Mouse (Mus musculus) CH12.LX (cell line): ENCODE results near the gene Txn2. TPM values are rescaled to one million over a fixed set of nuclear protein-coding genes. Genes with fewer than 3 reads are reported as not detected.

Source experiments
- DNase-seq: peaks from one replicate; pipeline ENCODE4 v3.0.0-alpha.2; 2013; ENCODE audit errors: extremely low read depth
- H3K27ac ChIP-seq: 2 replicates; pipeline ENCODE4 v1.5.1; 2012; ENCODE audit warnings: low read depth, mild to moderate bottlenecking, control low read depth, moderate library complexity; ENCODE audit not compliant: insufficient read depth
- H3K27me3 ChIP-seq: replicated peaks from 2 replicates; pipeline ENCODE3; 2012; ENCODE audit warnings: inconsistent platforms
- H3K36me3 ChIP-seq, 2 experiments: replicated peaks in 1 of 2; 2 replicates each; pipeline versions ENCODE3 to v1.6.1; 2012; ENCODE audit warnings: inconsistent platforms in 1 of 2, low read length in 1 of 2, mild to moderate bottlenecking in 1 of 2, mixed read lengths in 1 of 2, moderate library complexity in 1 of 2; ENCODE audit not compliant: control insufficient read depth in 1 of 2, insufficient read depth in 1 of 2
- H3K4me1 ChIP-seq, 2 experiments: 2 replicates each; pipeline ENCODE4 v1.6.1; 2012; ENCODE audit warnings: inconsistent platforms in 1 of 2, moderate library complexity in 1 of 2; ENCODE audit not compliant: insufficient read depth in 2 of 2, control insufficient read depth in 1 of 2
- H3K4me2 ChIP-seq: 2 replicates; pipeline ENCODE4 v1.6.1; 2012; ENCODE audit warnings: low read depth, mild to moderate bottlenecking, control low read depth; ENCODE audit not compliant: poor library complexity, insufficient read depth, severe bottlenecking
- H3K4me3 ChIP-seq, 3 experiments: fragments of 150-350 bp in 1 of 3; sonication (generic) in 1 of 3; replicated peaks in 1 of 3; 2 replicates each; pipeline versions ENCODE3 to v1.5.1; 2011 to 2012; ENCODE audit warnings: low read depth in 2 of 3, low read length in 2 of 3, mild to moderate bottlenecking in 2 of 3, moderate library complexity in 2 of 3, control low read depth in 1 of 3, improper control_type of control experiment in 1 of 3, inconsistent platforms in 1 of 3, mixed read lengths in 1 of 3; ENCODE audit not compliant: poor library complexity in 1 of 3
- H3K79me2 ChIP-seq: replicated peaks from 2 replicates; pipeline ENCODE4 v1.6.1; 2012; ENCODE audit warnings: mild to moderate bottlenecking, moderate library complexity; ENCODE audit not compliant: control insufficient read depth, poor library complexity, insufficient read depth, severe bottlenecking; ENCODE audit errors: extremely low read depth
- H3K9ac ChIP-seq: 2 replicates; pipeline ENCODE4 v1.6.1; 2012; ENCODE audit warnings: low read depth, mild to moderate bottlenecking, control low read depth, moderate library complexity; ENCODE audit not compliant: insufficient read depth
- H3K9me3 ChIP-seq: replicated peaks from 2 replicates; pipeline ENCODE3; 2012; ENCODE audit warnings: low read length, inconsistent platforms, mixed read lengths
- CHD1 ChIP-seq: IDR thresholded peaks from 2 replicates; pipeline ENCODE4 v1.6.1; 2012; ENCODE audit warnings: low read depth, low read length, improper control_type of control experiment, inconsistent platforms
- CHD2 ChIP-seq: IDR thresholded peaks from 2 replicates; pipeline ENCODE4 v1.6.1; 2011; ENCODE audit warnings: low read length, improper control_type of control experiment
- CTCF ChIP-seq, 2 experiments: IDR thresholded peaks in 1 of 2; conservative IDR thresholded peaks in 1 of 2; 2 replicates each; pipeline ENCODE4 v1.5.1; 2011 to 2012; ENCODE audit warnings: low read depth in 2 of 2, low read length in 2 of 2, improper control_type of control experiment in 1 of 2, inconsistent platforms in 1 of 2, mild to moderate bottlenecking in 1 of 2, moderate library complexity in 1 of 2
- EP300 ChIP-seq: IDR thresholded peaks from 2 replicates; pipeline ENCODE4 v1.6.1; 2011; ENCODE audit warnings: low read length, improper control_type of control experiment
- ETS1 ChIP-seq: conservative IDR thresholded peaks from 2 replicates; pipeline ENCODE4 v1.6.1; 2012; ENCODE audit warnings: low read depth, mild to moderate bottlenecking, inconsistent platforms, low read length, improper control_type of control experiment, moderate library complexity
- HCFC1 ChIP-seq: IDR thresholded peaks from 2 replicates; pipeline ENCODE4 v1.6.1; 2012; ENCODE audit warnings: low read depth, mild to moderate bottlenecking, inconsistent platforms, low read length, improper control_type of control experiment
- IRF4 ChIP-seq: IDR thresholded peaks from 2 replicates; pipeline ENCODE4 v1.6.1; 2014; ENCODE audit warnings: low read depth, mild to moderate bottlenecking, inconsistent platforms, low read length, improper control_type of control experiment
- KAT2A ChIP-seq: IDR thresholded peaks from 2 replicates; pipeline ENCODE4 v1.6.1; 2012; ENCODE audit warnings: low read length, improper control_type of control experiment, inconsistent platforms; ENCODE audit not compliant: insufficient replicate concordance
- MAX ChIP-seq: IDR thresholded peaks from 2 replicates; pipeline ENCODE4 v1.6.1; 2011; ENCODE audit warnings: low read length, improper control_type of control experiment
- MEF2A ChIP-seq: IDR thresholded peaks from 2 replicates; pipeline ENCODE4 v1.6.1; 2014; ENCODE audit warnings: low read depth, mild to moderate bottlenecking, inconsistent platforms, low read length, improper control_type of control experiment, borderline replicate concordance
- MXI1 ChIP-seq: IDR thresholded peaks from 2 replicates; pipeline ENCODE4 v1.6.1; 2011; ENCODE audit warnings: mild to moderate bottlenecking, low read depth, low read length, improper control_type of control experiment
- MYC ChIP-seq: IDR thresholded peaks from 2 replicates; pipeline ENCODE4 v1.6.1; 2011; ENCODE audit warnings: low read depth, mild to moderate bottlenecking, improper control_type of control experiment, low read length
- POLR2A ChIP-seq: IDR thresholded peaks from 2 replicates; pipeline ENCODE4 v1.6.1; 2011; ENCODE audit warnings: low read depth, mild to moderate bottlenecking, improper control_type of control experiment, low read length
- POLR2AphosphoS2 ChIP-seq: IDR thresholded peaks from 2 replicates; pipeline ENCODE4 v1.6.1; 2011; ENCODE audit warnings: low read depth, low read length, improper control_type of control experiment
- SIN3A ChIP-seq: IDR thresholded peaks from 2 replicates; pipeline ENCODE4 v1.6.1; 2012; ENCODE audit warnings: low read length, improper control_type of control experiment, inconsistent platforms
- TCF12 ChIP-seq: IDR thresholded peaks from 2 replicates; pipeline ENCODE4 v1.6.1; 2014; ENCODE audit warnings: low read depth, mild to moderate bottlenecking, inconsistent platforms, low read length, improper control_type of control experiment
- USF2 ChIP-seq: conservative IDR thresholded peaks from 2 replicates; pipeline ENCODE4 v1.6.1; 2011; ENCODE audit warnings: low read depth, low read length, improper control_type of control experiment
- ZC3H11A ChIP-seq: IDR thresholded peaks from 2 replicates; pipeline ENCODE4 v1.6.1; 2012; ENCODE audit warnings: low read depth, mild to moderate bottlenecking, inconsistent platforms, low read length, improper control_type of control experiment
- ZKSCAN1 ChIP-seq: IDR thresholded peaks from 2 replicates; pipeline ENCODE4 v1.6.1; 2012; ENCODE audit warnings: low read depth, inconsistent platforms, low read length, improper control_type of control experiment, borderline replicate concordance
- ZMIZ1 ChIP-seq: IDR thresholded peaks from 2 replicates; pipeline ENCODE4 v1.6.1; 2012; ENCODE audit warnings: low read depth, mild to moderate bottlenecking, inconsistent platforms, low read length, improper control_type of control experiment
- dilution Hi-C: fragments of 300-500 bp; cut with MboI; formaldehyde crosslinking; loops from 2 replicates; pipeline ENCODE4 v1.14.3; 2020; ENCODE audit warnings: low sequenced_read_pairs; ENCODE audit not compliant: extremely low pct_unique_long_range_greater_than_20kb, extremely low pct_ligation_motif_present
- in situ Hi-C: fragments of 300-500 bp; cut with MboI; formaldehyde crosslinking; loops from 3 replicates; pipeline ENCODE4 v1.14.3; 2019; ENCODE audit warnings: low sequenced_read_pairs, low pct_ligation_motif_present, low pct_unique_long_range_greater_than_20kb, mixed read lengths
- polyA plus RNA-seq: library from polyadenylated mRNA; unstranded; fragments of >175 nt; gene quantifications from 2 replicates; pipeline ENCODE4 v1.2.1, GENCODE M21; 2012; ENCODE audit warnings: low read depth; ENCODE audit not compliant: insufficient read length
- total RNA-seq, 2 experiments: library from RNA; depleted of rRNA; stranded (reverse); fragments of 300-350 nt in 1 of 2; fragments of >200 nt in 1 of 2; gene quantifications; 2 replicates each; pipeline ENCODE4 v1.2.3; 2012 to 2014

Gene Txn2
- total and polyA plus RNA-seq, 3 experiments = 22.4 to 209 (median 105) TPM

- no peak for TF ChIP-seq MAX
- TF ChIP-seq SIN3A = no peak
- TF ChIP-seq MEF2A = no peak
- no peak for TF ChIP-seq ZKSCAN1
- TF ChIP-seq ZMIZ1 = no peak
- no peak for TF ChIP-seq EP300
- no peak for TF ChIP-seq CHD2
- TF ChIP-seq POLR2AphosphoS2 = no peak
- TF ChIP-seq MXI1 = no peak
- no peak for TF ChIP-seq TCF12
- TF ChIP-seq MYC = no peak
- no peak for TF ChIP-seq KAT2A
- TF ChIP-seq POLR2A = no peak
- TF ChIP-seq IRF4 = no peak
- TF ChIP-seq ZC3H11A = no peak
- TF ChIP-seq, all 38 proteins: peak for 0
- dilution Hi-C loops = no loop called here
- no peak overlapping the region for H3K27ac ChIP-seq
- no peak overlapping the region for H3K4me2 ChIP-seq
- in situ Hi-C loops = loop anchor here (10.0 kb wide), 2 partner anchors 267 to 347 kb away; partner anchors contain the start of genes Csf2rb and Ncf4
- H3K36me3 ChIP-seq = no peaks in the 10 kb centered on the region
- DNase-seq = no peak
- peaks cover 50% of the 10 kb centered on the region for H3K27me3 ChIP-seq
- no peaks in the 10 kb centered on the region for H3K79me2 ChIP-seq
- H3K9ac ChIP-seq = no peak overlapping the region
- H3K4me3 ChIP-seq = no peak overlapping the region
- H3K4me1 ChIP-seq = peaks cover 0 to 3% of the 10 kb centered on the region in 2 experiments; a peak in 2 of 4 replicates
- peaks cover 2% of the 10 kb centered on the region for H3K9me3 ChIP-seq
These were observed 48.9 kb upstream of the Txn2 start for GRCm38 (mm10) chr15:77977663-77978062.

- no peak overlapping the region for H3K4me2 ChIP-seq
- dilution Hi-C loops (no loop called here), in situ Hi-C loops (loop anchor here (5.0 to 25.0 kb wide), 4 partner anchors 42 to 563 kb away; partner anchors contain the start of genes C1qtnf6, Csf2rb, Ncf4 and Sstr3)
- peaks cover 19% of the 10 kb centered on the region for H3K27me3 ChIP-seq
- H3K36me3 ChIP-seq = no peaks in the 10 kb centered on the region
- peaks cover 6 to 14% of the 10 kb centered on the region in 2 experiments for H3K4me1 ChIP-seq
- H3K79me2 ChIP-seq = peaks cover 13% of the 10 kb centered on the region
- H3K9me3 ChIP-seq = peaks cover 2% of the 10 kb centered on the region
- TF ChIP-seq CHD1 (no peak), USF2 (no peak), POLR2AphosphoS2 (no peak), EP300 (no peak), ETS1 (no peak), MYC (no peak), MEF2A (no peak), ZMIZ1 (no peak), CTCF (conservative IDR thresholded peaks at IDR 0.05 in 1 of 2, IDR thresholded peaks at IDR 0.05 in 1 of 2; ENCODE audit: low read depth in 2 of 2, low read length in 2 of 2) (no peak), CHD2 (no peak), HCFC1 (no peak)
- DNase-seq = no peak
- H3K4me3 ChIP-seq = no peak overlapping the region
- no peak overlapping the region for H3K9ac ChIP-seq
- H3K27ac ChIP-seq = no peak overlapping the region
These were observed 45.5 kb upstream of the Txn2 start for GRCm38 (mm10) chr15:77974165-77974841.
